Mouse (Mus musculus): ENCODE measurements around the gene Lrrc36.

The Lrrc36 gene

GRCm38 (mm10) chr8:105488082-105488481, 74.7 kb downstream of the Lrrc36 start:
- DNase-seq: no peak

- DNase-seq: no peak
These were observed 75.9 kb downstream of the Lrrc36 start for GRCm38 (mm10) chr8:105489281-105489680.

GRCm38 (mm10) chr8:105493495-105493894, 80.1 kb downstream of the Lrrc36 start:
- DNase-seq: no peak

- no peak for DNase-seq
These were observed 81.2 kb downstream of the Lrrc36 start for GRCm38 (mm10) chr8:105494566-105494965.

- no peak for DNase-seq
These were observed 82.3 kb downstream of the Lrrc36 start for GRCm38 (mm10) chr8:105495350-105496302.

GRCm38 (mm10) chr8:105496439-105497180, 83.2 kb downstream of the Lrrc36 start, which contains the start of gene Zdhhc1:
Gene Zdhhc1, minus strand, starts transcription at chr8:105496902.
- peak; percentile 93 to 95 for DNase-seq

GRCm38 (mm10) chr8:105499787-105500186, 86.4 kb downstream of the Lrrc36 start:
- no peak for DNase-seq

GRCm38 (mm10) chr8:105504617-105505016, 91.2 kb downstream of the Lrrc36 start:
- DNase-seq: no peak

- DNase-seq: no peak
These were observed 93.6 kb downstream of the Lrrc36 start for GRCm38 (mm10) chr8:105506977-105507376.

- no peak for DNase-seq
These were observed 95.4 kb downstream of the Lrrc36 start for GRCm38 (mm10) chr8:105508758-105509157.

GRCm38 (mm10) chr8:105509997-105510735, 96.8 kb downstream of the Lrrc36 start:
- no peak for DNase-seq
